Mouse (Mus musculus): ENCODE measurements around the gene Mfsd14b.

The Mfsd14b gene

GRCm38 (mm10) chr13:65112459-65113110 is at the start of gene Mfsd14b:
Mfsd14b (minus strand) TSS chr13:65112975.
- DNase-seq: peak; percentile 90

- no peak for DNase-seq
Measured at GRCm38 (mm10) chr13:65149940-65150339, 37.2 kb upstream of the Mfsd14b start, which contains the start of gene Olfr466. Olfr466 (plus strand) TSS chr13:65150240.

GRCm38 (mm10) chr13:65137789-65138188 is 25.0 kb upstream of the Mfsd14b start, which contains the start of gene Olfr465-ps1:
Olfr465-ps1 (plus strand) TSS chr13:65138089.
- DNase-seq: no peak

GRCm38 (mm10) chr13:65127063-65127847 is 14.5 kb upstream of the Mfsd14b start:
- no peak for DNase-seq

GRCm38 (mm10) chr13:65122111-65122510 is 9.3 kb upstream of the Mfsd14b start:
- no peak for DNase-seq

GRCm38 (mm10) chr13:65120984-65121383 is 8.2 kb upstream of the Mfsd14b start:
- DNase-seq: no peak

- DNase-seq: peak; percentile 10
Measured at GRCm38 (mm10) chr13:65113239-65113638, 464 bp upstream of the Mfsd14b start.

- no peak for DNase-seq
Measured at GRCm38 (mm10) chr13:65111961-65112360, 814 bp downstream of the Mfsd14b start.

- no peak for DNase-seq
Measured at GRCm38 (mm10) chr13:65101232-65101631, 11.5 kb downstream of the Mfsd14b start.

- no peak for DNase-seq
Measured at GRCm38 (mm10) chr13:65100678-65101077, 12.1 kb downstream of the Mfsd14b start.

- no peak for DNase-seq
Measured at GRCm38 (mm10) chr13:65097018-65097417, 15.8 kb downstream of the Mfsd14b start.

GRCm38 (mm10) chr13:65095923-65096322 is 16.9 kb downstream of the Mfsd14b start:
- DNase-seq: no peak

- no peak for DNase-seq
Measured at GRCm38 (mm10) chr13:65069969-65070368, 42.8 kb downstream of the Mfsd14b start.

- DNase-seq: no peak
Measured at GRCm38 (mm10) chr13:65052660-65053059, 60.1 kb downstream of the Mfsd14b start, which contains the start of gene Prss47. Prss47 (minus strand) TSS chr13:65052760.

GRCm38 (mm10) chr13:65035057-65035456 is 77.7 kb downstream of the Mfsd14b start:
- DNase-seq: no peak

GRCm38 (mm10) chr13:65032758-65033157 is 80.0 kb downstream of the Mfsd14b start, which contains the start of gene Spata31d1c:
Spata31d1c (plus strand) TSS chr13:65033058.
- DNase-seq: no peak
